Mouse (Mus musculus) layer of hippocampus, adult 2 months (tissue): ENCODE measurements around the gene Cabp7. TPM values are rescaled to one million over a fixed set of nuclear protein-coding genes. Genes with fewer than 3 reads are reported as not detected.

ENCODE experiments used
- DNase-seq, 2 experiments: peaks; one replicate each; pipeline ENCODE4 v3.0.0; 2022; ENCODE audit warnings: low spot score in 2 of 2
- H3K27ac ChIP-seq: fragments of 200-600 bp; 2 replicates; pipeline ENCODE4 v1.8.1; 2022
- H3K4me3 ChIP-seq: fragments of 200-600 bp; 2 replicates; pipeline ENCODE4 v1.8.1; 2022; ENCODE audit warnings: mild to moderate bottlenecking
- CTCF ChIP-seq: fragments of 200-600 bp; conservative IDR thresholded peaks from 2 replicates; pipeline ENCODE4 v1.8.1; 2022; ENCODE audit warnings: antibody characterized with exemption, mild to moderate bottlenecking, moderate library complexity
- long read RNA-seq, 2 experiments: library from polyadenylated mRNA; stranded (forward); transcript quantifications; one replicate each; pipeline ENCODE4 v2.0.0; 2021; ENCODE audit warnings: borderline mapping rate in 2 of 2
- total RNA-seq, 2 experiments: library from RNA; stranded (reverse); gene quantifications; 2 replicates each; pipeline ENCODE4 v1.2.3; 2021

The Cabp7 gene
- 100 to 1,000 TPM; 309 to 329 TPM for total RNA-seq
- long read RNA-seq, experiment 1, transcript Cabp7-201 (5 exons, 2,628 nt) = major isoform, 458 of 520 reads
- long read RNA-seq, experiment 1, partial matches to known transcripts = 16 of 520 reads
- long read RNA-seq, experiment 1, other reads (novel, unspliced or antisense) = 46 of 520 reads
- long read RNA-seq, experiment 2, transcript Cabp7-201 (5 exons, 2,628 nt) = major isoform, 617 of 683 reads
- long read RNA-seq, experiment 2, partial matches to known transcripts = 13 of 683 reads
- long read RNA-seq, experiment 2, other reads (novel, unspliced or antisense) = 53 of 683 reads

GRCm38 (mm10) chr11:4746733-4747132 is at the start of gene Cabp7:
Gene Cabp7, minus strand, starts transcription at chr11:4746778.
- TF ChIP-seq CTCF = no peak
- H3K27ac ChIP-seq = peak within 1 kb of the TSS; percentile 91
- no peak for DNase-seq
- H3K4me3 ChIP-seq = peak within 1 kb of the TSS; percentile 77

- Histone ChIP-seq H3K27ac (no peak overlapping the region), H3K4me3 (no peak overlapping the region)
- DNase-seq = no peak
- TF ChIP-seq CTCF = no peak
These were observed 46.4 kb upstream of the Cabp7 start for GRCm38 (mm10) chr11:4793006-4793405.

GRCm38 (mm10) chr11:4791549-4791948 is 45.0 kb upstream of the Cabp7 start:
- no peak for TF ChIP-seq CTCF
- H3K27ac ChIP-seq = no peak overlapping the region
- DNase-seq = no peak
- no peak overlapping the region for H3K4me3 ChIP-seq

GRCm38 (mm10) chr11:4789691-4790090 is 43.1 kb upstream of the Cabp7 start:
- no peak overlapping the region for H3K4me3 ChIP-seq
- TF ChIP-seq CTCF = no peak
- no peak for DNase-seq
- no peak overlapping the region for H3K27ac ChIP-seq

- no peak for DNase-seq
- Histone ChIP-seq H3K4me3 (no peak overlapping the region), H3K27ac (no peak overlapping the region)
- no peak for TF ChIP-seq CTCF
These were observed 38.1 kb upstream of the Cabp7 start for GRCm38 (mm10) chr11:4784629-4785142.

- Histone ChIP-seq H3K4me3 (no peak overlapping the region), H3K27ac (no peak overlapping the region)
- no peak for TF ChIP-seq CTCF
- DNase-seq = no peak
These were observed 36.5 kb upstream of the Cabp7 start for GRCm38 (mm10) chr11:4783116-4783515.

GRCm38 (mm10) chr11:4780927-4781326 is 34.3 kb upstream of the Cabp7 start:
- DNase-seq = no peak
- Histone ChIP-seq H3K4me3 (no peak overlapping the region), H3K27ac (no peak overlapping the region)
- TF ChIP-seq CTCF = no peak

- peak; percentile 86 for TF ChIP-seq CTCF
- DNase-seq = peak in 1 of 2 experiments; percentile 75
- H3K4me3 ChIP-seq = no peak overlapping the region
- H3K27ac ChIP-seq = peak overlapping the region; percentile 48; the same call in 1 of the 2 replicates
These were observed 26.3 kb upstream of the Cabp7 start for GRCm38 (mm10) chr11:4772925-4773324.

- peak overlapping the region; percentile 48; the same call in 1 of the 2 replicates for H3K27ac ChIP-seq
- DNase-seq = no peak
- no peak for TF ChIP-seq CTCF
- no peak overlapping the region for H3K4me3 ChIP-seq
These were observed 25.2 kb upstream of the Cabp7 start for GRCm38 (mm10) chr11:4771756-4772155.

GRCm38 (mm10) chr11:4769881-4770280 is 23.3 kb upstream of the Cabp7 start:
- TF ChIP-seq CTCF = no peak
- Histone ChIP-seq H3K4me3 (no peak overlapping the region), H3K27ac (peak overlapping the region; percentile 78)
- no peak for DNase-seq

- peak overlapping the region; percentile 78 for H3K27ac ChIP-seq
- no peak for TF ChIP-seq CTCF
- DNase-seq = peak in 1 of 2 experiments; percentile 55
- no peak overlapping the region for H3K4me3 ChIP-seq
These were observed 22.7 kb upstream of the Cabp7 start for GRCm38 (mm10) chr11:4769293-4769692.

- Histone ChIP-seq H3K27ac (peak overlapping the region; percentile 78), H3K4me3 (no peak overlapping the region)
- no peak for TF ChIP-seq CTCF
- no peak for DNase-seq
These were observed 21.8 kb upstream of the Cabp7 start for GRCm38 (mm10) chr11:4768399-4768798.

- no peak for DNase-seq
- no peak; the same call in 1 of the 2 replicates for TF ChIP-seq CTCF
- Histone ChIP-seq H3K27ac (no peak overlapping the region), H3K4me3 (no peak overlapping the region)
These were observed 17.9 kb upstream of the Cabp7 start for GRCm38 (mm10) chr11:4764476-4764875.

GRCm38 (mm10) chr11:4763631-4764030 is 17.1 kb upstream of the Cabp7 start:
- TF ChIP-seq CTCF = no peak
- Histone ChIP-seq H3K4me3 (no peak overlapping the region), H3K27ac (0 out of 2 replicates have a peak overlapping the region, but pooled peaks have one; percentile 10)
- no peak for DNase-seq
